Mouse (Mus musculus): Measurements from ENCODE around the gene Slc7a5. TPM values are rescaled to one million over a fixed set of nuclear protein-coding genes. Genes with fewer than 3 reads are reported as not detected.

The Slc7a5 gene
- total and polyA plus RNA-seq, 3 experiments, result 110 to 291 (median 207) TPM

GRCm38 (mm10) chr8:121934923-121935322 lies 27.4 kb upstream of the Slc7a5 start:
- H3K4me2 ChIP-seq (ENCODE audit: insufficient read depth, low read depth, poor library complexity, severe bottlenecking), result peak overlapping the region; percentile 44
- dilution Hi-C loops (cut with MboI; ENCODE audit: extremely low pct_ligation_motif_present, extremely low pct_unique_long_range_greater_than_20kb, low sequenced_read_pairs), result no loop called here
- no peaks in the 10 kb centered on the region for H3K79me2 ChIP-seq (replicated peaks; ENCODE audit: control insufficient read depth, extremely low read depth, insufficient read depth, poor library complexity, severe bottlenecking)
- peak overlapping the region in 2 of 3 experiments; percentile 28 to 42 for H3K4me3 ChIP-seq (replicated peaks in 1 of 3; ENCODE audit: low read depth in 2 of 3, low read length in 2 of 3, poor library complexity in 1 of 3)
- H3K27me3 ChIP-seq (replicated peaks), result no peaks in the 10 kb centered on the region
- peak overlapping the region; percentile 44 for H3K9ac ChIP-seq (ENCODE audit: insufficient read depth, low read depth)
- no peaks in the 10 kb centered on the region for H3K9me3 ChIP-seq (replicated peaks; ENCODE audit: low read length)
- in situ Hi-C loops (cut with MboI; ENCODE audit: low pct_ligation_motif_present, low pct_unique_long_range_greater_than_20kb, low sequenced_read_pairs), result loop anchor here (10.0 kb wide), 1 partner anchor 220 kb away; no protein-coding TSS in a partner anchor
- H3K4me1 ChIP-seq (ENCODE audit: control insufficient read depth in 1 of 2, insufficient read depth in 2 of 2), result peaks cover 32 to 76% of the 10 kb centered on the region in 2 experiments
- TF ChIP-seq CHD2 (IDR thresholded peaks at IDR 0.05; ENCODE audit: low read length), result peak; percentile 28; the same call in 1 of the 2 replicates
- TF ChIP-seq MAFK (IDR thresholded peaks at IDR 0.05; ENCODE audit: insufficient replicate concordance, low read length), result no peak
- TF ChIP-seq RCOR1 (conservative IDR thresholded peaks at IDR 0.05; ENCODE audit: low read depth, low read length), result no peak
- 0 out of 2 replicates have a peak, but pooled peaks have one; percentile 8 for TF ChIP-seq MEF2A (IDR thresholded peaks at IDR 0.05; ENCODE audit: borderline replicate concordance, low read depth, low read length)
- no peak for TF ChIP-seq TBP (conservative IDR thresholded peaks at IDR 0.05; ENCODE audit: low read depth, low read length)
- no peak for TF ChIP-seq USF2 (conservative IDR thresholded peaks at IDR 0.05; ENCODE audit: low read depth, low read length)
- no peak for TF ChIP-seq NRF1 (IDR thresholded peaks at IDR 0.05; ENCODE audit: low read depth, low read length)
- TF ChIP-seq CHD1 (IDR thresholded peaks at IDR 0.05; ENCODE audit: low read depth, low read length), result peak; percentile 69; the same call in 1 of the 2 replicates
- peak; percentile 25; the same call in 1 of the 2 replicates for TF ChIP-seq EP300 (IDR thresholded peaks at IDR 0.05; ENCODE audit: low read length)
- no peak for TF ChIP-seq RAD21 (IDR thresholded peaks at IDR 0.05; ENCODE audit: low read depth, low read length)
- TF ChIP-seq HCFC1 (IDR thresholded peaks at IDR 0.05; ENCODE audit: low read depth, low read length), result no peak
- no peak for TF ChIP-seq NELFE (IDR thresholded peaks at IDR 0.05; ENCODE audit: low read depth, low read length)
- no peak for TF ChIP-seq KAT2A (IDR thresholded peaks at IDR 0.05; ENCODE audit: insufficient replicate concordance, low read length)
- TF ChIP-seq UBTF (IDR thresholded peaks at IDR 0.05; ENCODE audit: low read depth, low read length), result no peak
- no peak for TF ChIP-seq GABPA (IDR thresholded peaks at IDR 0.05; ENCODE audit: insufficient replicate concordance, low read depth, low read length)
- no peak for TF ChIP-seq ZC3H11A (IDR thresholded peaks at IDR 0.05; ENCODE audit: low read depth, low read length)
- TF ChIP-seq MXI1 (IDR thresholded peaks at IDR 0.05; ENCODE audit: low read depth, low read length), result no peak
- TF ChIP-seq E2F4 (IDR thresholded peaks at IDR 0.05; ENCODE audit: insufficient replicate concordance, low read depth, low read length), result no peak
- no peak for TF ChIP-seq POLR2AphosphoS2 (IDR thresholded peaks at IDR 0.05; ENCODE audit: low read depth, low read length)
- peak; percentile 50 for TF ChIP-seq SIN3A (IDR thresholded peaks at IDR 0.05; ENCODE audit: low read length)
- TF ChIP-seq PAX5 (IDR thresholded peaks at IDR 0.05; ENCODE audit: low read length), result no peak
- 0 out of 2 replicates have a peak, but pooled peaks have one; percentile 15 for TF ChIP-seq MAZ (IDR thresholded peaks at IDR 0.05; ENCODE audit: low read depth, low read length)
- no peak; the same call in 1 of the 2 replicates for TF ChIP-seq ETS1 (conservative IDR thresholded peaks at IDR 0.05; ENCODE audit: low read depth, low read length)
- 0 out of 2 replicates have a peak, but pooled peaks have one; percentile 3 for TF ChIP-seq IRF4 (IDR thresholded peaks at IDR 0.05; ENCODE audit: low read depth, low read length)
- TF ChIP-seq SMC3 (IDR thresholded peaks at IDR 0.05; ENCODE audit: low read depth, low read length), result no peak
- TF ChIP-seq BHLHE40 (IDR thresholded peaks at IDR 0.05; ENCODE audit: low read depth, low read length), result no peak
- DNase-seq (ENCODE audit: extremely low read depth), result no peak
- H3K27ac ChIP-seq (ENCODE audit: insufficient read depth, low read depth), result peak overlapping the region; percentile 61
- H3K36me3 ChIP-seq (replicated peaks in 1 of 2; ENCODE audit: control insufficient read depth in 1 of 2, insufficient read depth in 1 of 2, low read length in 1 of 2), result no peaks in the 10 kb centered on the region

Measured in CH12.LX (cell line).